Mouse (Mus musculus) intestine, postnatal 0 days (tissue): ENCODE measurements around the gene Prex1. TPM values are rescaled to one million over a fixed set of nuclear protein-coding genes. Genes with fewer than 3 reads are reported as not detected.

ENCODE experiments used
- ATAC-seq: fragments of 200-750 bp; cut with Nextera tagmentation; 2 replicates; pipeline ENCODE4 v1.8.0; 2017; ENCODE audit warnings: mild to moderate bottlenecking, moderate TSS enrichment, moderate library complexity
- H3K27ac ChIP-seq: fragments of 300-500 bp; sonication (generic); 2 replicates; pipeline ENCODE4 v1.5.1; 2014; ENCODE audit warnings: mild to moderate bottlenecking, low read depth, low read length, moderate library complexity
- H3K27me3 ChIP-seq: fragments of 300-500 bp; sonication (generic); replicated peaks from 2 replicates; pipeline ENCODE4 v1.6.1; 2014; ENCODE audit warnings: low read length, mixed read lengths; ENCODE audit not compliant: control insufficient read depth, insufficient read depth
- H3K36me3 ChIP-seq: fragments of 300-500 bp; sonication (generic); 2 replicates; pipeline ENCODE4 v1.6.1; 2014; ENCODE audit warnings: mild to moderate bottlenecking, moderate library complexity; ENCODE audit not compliant: control insufficient read depth, insufficient read depth
- H3K4me1 ChIP-seq: fragments of 300-500 bp; sonication (generic); replicated peaks from 2 replicates; pipeline ENCODE4 v1.6.1; 2014; ENCODE audit warnings: antibody characterized with exemption, low read length, mixed read lengths; ENCODE audit not compliant: control insufficient read depth, insufficient read depth
- H3K4me2 ChIP-seq: fragments of 300-500 bp; sonication (generic); replicated peaks from 2 replicates; pipeline ENCODE4 v1.6.1; 2014; ENCODE audit warnings: low read depth, mild to moderate bottlenecking, moderate library complexity
- H3K4me3 ChIP-seq: fragments of 300-500 bp; sonication (generic); 2 replicates; pipeline ENCODE4 v1.5.1; 2014; ENCODE audit warnings: low read depth, low read length
- H3K9ac ChIP-seq: fragments of 300-500 bp; sonication (generic); 2 replicates; pipeline ENCODE4 v1.6.1; 2014; ENCODE audit warnings: mild to moderate bottlenecking, low read depth, low read length
- H3K9me3 ChIP-seq: fragments of 300-500 bp; sonication (generic); 2 replicates; pipeline ENCODE4 v1.6.1; 2016; ENCODE audit warnings: mixed run types; ENCODE audit not compliant: control insufficient read depth
- CTCF ChIP-seq: sonication (generic); IDR thresholded peaks from 2 replicates; pipeline ENCODE4 v1.5.1; 2016; ENCODE audit warnings: low read depth, mild to moderate bottlenecking, control low read depth, antibody characterized with exemption, moderate library complexity
- WGBS: fragments of 180-500 bp; shearing (Covaris S2); extraction: QIAGEN DNeasy Blood & Tissue Kit; methylation state at CpG from one replicate; pipeline ENCODE4 v1.1.7; 2014; 5-methylcytosine and 5-hydroxymethylcytosine counted together
- polyA plus RNA-seq: library from polyadenylated mRNA; unstranded; fragments of >200 nt; fragmentation: Nextera tagmentation; extraction: Ambion mirVana; gene quantifications from 2 replicates; pipeline ENCODE4 v1.2.1, GENCODE M21; 2015

Gene Prex1
- polyA plus RNA-seq, 1 experiment from 2014 or later = 4.0 TPM

DNA sequence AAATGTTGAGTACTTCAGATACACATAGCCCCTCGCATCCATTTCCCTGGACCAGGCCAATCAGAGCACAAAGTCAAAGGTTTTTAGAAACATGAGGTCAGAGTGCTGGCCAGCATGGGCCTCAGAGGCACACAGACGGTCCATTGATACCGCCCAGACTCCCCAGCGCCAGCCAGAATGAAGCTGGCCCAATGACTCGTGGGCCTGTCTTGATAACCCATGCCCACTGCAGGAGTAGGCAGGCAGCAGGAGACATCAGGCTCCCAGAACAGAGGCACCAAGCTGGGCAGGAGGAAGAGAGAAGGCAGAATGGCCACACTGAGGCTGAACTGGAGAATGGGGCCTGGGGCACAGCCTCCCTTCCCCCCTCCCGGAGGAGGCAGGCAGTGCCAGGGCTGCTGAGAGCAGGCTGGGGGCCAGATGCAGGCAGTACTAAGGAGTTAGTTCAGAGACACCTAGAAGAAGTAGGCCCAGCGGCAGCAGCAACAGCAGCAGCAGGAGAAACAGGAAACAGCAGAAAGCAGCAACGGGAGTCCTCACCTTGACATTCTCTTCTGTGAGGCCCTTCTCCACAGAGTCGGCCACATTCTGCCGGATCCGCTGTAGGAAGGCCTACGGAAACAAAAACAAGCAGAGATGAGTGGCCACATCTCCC is 67.1 kb downstream of the Prex1 start:
- 75% methylated on average over 11 of the region's 12 CpGs for WGBS
- H3K36me3 ChIP-seq = no peaks in the 10 kb centered on the region
- H3K4me2 ChIP-seq = no peak overlapping the region
- no peak for ATAC-seq
- H3K4me3 ChIP-seq = no peak overlapping the region
- no peaks in the 10 kb centered on the region for H3K27me3 ChIP-seq
- no peaks in the 10 kb centered on the region for H3K4me1 ChIP-seq
- no peak overlapping the region for H3K9ac ChIP-seq
- TF ChIP-seq CTCF = no peak
- H3K9me3 ChIP-seq = no peaks in the 10 kb centered on the region
- no peak overlapping the region; the same call in 1 of the 2 replicates for H3K27ac ChIP-seq

DNA sequence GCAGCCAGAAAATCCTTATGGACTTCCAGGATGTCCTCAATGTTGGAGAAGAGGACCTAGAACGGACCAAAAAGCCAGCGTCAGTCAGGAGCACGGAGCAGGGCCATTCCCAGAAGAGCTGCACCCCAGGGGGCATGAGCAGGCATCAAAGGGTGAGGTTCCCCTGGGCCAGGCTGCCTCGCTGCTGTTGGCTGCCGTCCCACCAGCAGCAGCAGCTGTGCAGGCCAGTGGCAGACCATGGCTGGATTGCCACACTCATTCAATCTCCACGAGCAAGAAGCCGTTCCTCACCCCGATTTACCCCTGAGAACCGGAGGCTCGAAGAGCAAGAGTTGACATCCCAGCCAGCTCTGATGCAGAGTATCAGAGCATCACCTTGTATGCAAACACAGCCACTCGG is 68.8 kb downstream of the Prex1 start:
- Histone ChIP-seq H3K27me3 (no peaks in the 10 kb centered on the region), H3K9me3 (no peaks in the 10 kb centered on the region), H3K4me2 (no peak overlapping the region), H3K36me3 (no peaks in the 10 kb centered on the region), H3K27ac (no peak overlapping the region), H3K4me3 (no peak overlapping the region), H3K9ac (no peak overlapping the region), H3K4me1 (no peaks in the 10 kb centered on the region)
- TF ChIP-seq CTCF = no peak
- 77% methylated on average over 11 of the region's 11 CpGs for WGBS
- no peak for ATAC-seq

DNA sequence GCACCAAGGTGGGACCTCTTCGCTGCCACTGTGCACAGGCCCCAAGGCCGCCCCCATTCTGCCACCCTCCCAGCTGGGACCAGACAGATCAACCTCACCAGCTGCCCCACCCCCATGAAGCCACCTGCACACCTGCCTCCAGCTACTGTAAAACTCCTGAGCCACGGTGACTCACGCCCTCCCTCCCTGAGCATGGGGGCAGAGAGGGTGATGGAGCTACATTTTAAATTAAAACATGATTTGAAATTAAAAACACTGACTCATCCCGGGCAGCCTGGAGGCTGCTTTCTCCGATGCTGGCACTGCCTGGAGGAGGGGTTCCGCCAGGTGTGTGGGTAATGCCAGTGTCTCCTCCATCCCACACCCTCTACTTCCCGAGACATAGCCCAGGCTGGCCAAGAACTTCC is 71.0 kb downstream of the Prex1 start:
- Histone ChIP-seq H3K9me3 (no peaks in the 10 kb centered on the region), H3K4me3 (no peak overlapping the region)
- TF ChIP-seq CTCF = no peak

DNA sequence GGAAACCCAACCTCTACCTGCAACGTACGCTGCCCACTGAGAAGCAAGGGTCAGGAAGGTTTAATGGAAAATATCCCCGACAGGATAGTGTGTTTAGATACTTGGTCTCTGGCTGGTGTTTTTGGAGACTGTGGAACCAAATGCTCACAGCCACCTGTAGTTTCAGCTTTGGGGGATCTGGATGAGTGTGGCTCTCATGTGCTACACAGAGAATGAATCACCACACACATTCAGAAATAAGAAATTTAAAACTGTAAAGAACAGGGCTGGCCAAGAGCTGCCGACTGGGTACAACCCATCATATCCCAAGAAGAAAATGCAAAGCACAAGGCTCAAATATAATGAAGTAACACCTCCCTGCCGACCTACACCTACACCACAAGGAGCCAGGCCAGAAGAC is 73.9 kb downstream of the Prex1 start:
- no peak for ATAC-seq
- no peak overlapping the region for H3K4me3 ChIP-seq
- H3K36me3 ChIP-seq = no peaks in the 10 kb centered on the region
- no peaks in the 10 kb centered on the region for H3K4me1 ChIP-seq
- H3K27ac ChIP-seq = no peak overlapping the region
- H3K27me3 ChIP-seq = no peaks in the 10 kb centered on the region
- no peak overlapping the region for H3K9ac ChIP-seq
- TF ChIP-seq CTCF = no peak
- H3K4me2 ChIP-seq = no peak overlapping the region
- no peaks in the 10 kb centered on the region for H3K9me3 ChIP-seq
- 80% methylated on average over 5 of the region's 5 CpGs for WGBS

More for the DNA sequence above, 71.0 kb downstream of the Prex1 start:
- Histone ChIP-seq H3K9ac (no peak overlapping the region), H3K27ac (no peak overlapping the region), H3K36me3 (no peaks in the 10 kb centered on the region), H3K4me2 (no peak overlapping the region), H3K4me1 (no peaks in the 10 kb centered on the region), H3K27me3 (no peaks in the 10 kb centered on the region)
- ATAC-seq = no peak
- WGBS = 74% methylated on average over 8 of the region's 8 CpGs

DNA sequence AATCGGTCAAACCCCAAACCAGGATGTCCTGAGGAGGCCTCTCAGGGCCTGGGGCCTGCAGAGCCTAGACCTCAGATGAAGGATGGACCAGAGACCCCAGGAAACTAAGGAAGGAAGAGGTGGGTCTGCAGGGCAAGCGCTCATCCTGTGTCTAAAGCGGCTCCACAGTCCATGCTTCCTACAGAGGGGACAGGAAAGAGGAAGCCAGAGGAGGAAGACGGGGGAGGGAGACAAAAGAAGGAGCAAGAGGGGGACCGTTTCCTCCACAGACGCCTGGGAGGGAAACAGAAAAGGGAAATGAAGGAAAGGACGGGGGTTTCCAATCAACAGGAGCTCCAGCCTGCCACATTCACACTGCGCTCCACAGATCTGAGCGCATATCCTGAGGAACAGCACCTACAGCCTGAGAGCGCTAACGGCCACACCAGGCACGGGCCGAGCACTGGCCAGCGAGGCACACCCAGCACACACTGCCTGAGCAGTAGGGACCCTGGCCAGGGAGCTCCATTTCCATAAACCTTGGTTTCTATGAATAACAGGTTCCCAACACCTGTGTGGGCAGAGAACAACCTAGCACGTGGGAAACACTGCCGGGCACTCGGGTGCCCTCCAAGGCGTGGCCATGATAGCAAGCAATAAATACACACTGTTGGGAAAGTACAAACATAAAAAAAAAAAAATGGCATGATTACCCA is 74.5 kb downstream of the Prex1 start:
- Histone ChIP-seq H3K9me3 (no peaks in the 10 kb centered on the region), H3K4me1 (no peaks in the 10 kb centered on the region), H3K27ac (no peak overlapping the region), H3K4me3 (no peak overlapping the region), H3K4me2 (no peak overlapping the region), H3K9ac (no peak overlapping the region), H3K36me3 (no peaks in the 10 kb centered on the region), H3K27me3 (no peaks in the 10 kb centered on the region)
- peak; percentile 76 for ATAC-seq
- no peak for TF ChIP-seq CTCF
- 57% methylated on average over 18 of the region's 18 CpGs for WGBS

DNA sequence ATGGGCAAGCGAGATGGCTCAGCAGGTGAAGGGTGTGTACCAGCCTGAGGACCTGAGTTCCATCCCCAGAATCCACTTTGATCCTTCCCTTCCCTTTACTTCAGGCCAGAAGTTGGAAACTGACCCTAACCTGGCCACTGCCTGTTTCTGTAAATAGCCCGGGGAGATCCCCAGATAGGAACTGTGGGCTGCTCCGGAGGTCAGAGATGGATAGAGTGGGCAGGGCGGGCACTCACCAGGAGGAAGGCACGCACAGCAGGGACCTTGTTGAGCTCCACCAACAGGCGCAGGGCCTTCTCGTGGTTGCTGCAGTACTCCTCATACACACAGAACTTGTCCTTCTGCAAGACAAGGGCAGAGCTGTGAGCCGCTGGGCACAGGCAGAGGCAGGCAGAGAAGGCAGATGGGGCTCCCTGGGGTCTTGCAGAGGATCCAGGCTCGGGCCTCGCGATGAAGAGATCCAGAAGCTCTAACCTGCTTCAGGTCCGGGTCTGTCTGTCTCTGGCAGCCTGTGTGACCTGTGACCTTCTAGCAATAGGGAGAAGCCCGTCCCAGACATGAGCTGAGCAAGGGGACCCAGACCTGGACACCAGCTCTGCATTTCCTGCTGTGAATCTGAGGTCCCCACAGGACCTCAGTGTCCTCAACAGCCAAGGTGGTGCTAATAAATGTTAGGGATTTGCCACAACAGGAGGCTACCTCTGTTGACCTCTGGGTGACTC is 75.4 kb downstream of the Prex1 start:
- Histone ChIP-seq H3K9me3 (no peaks in the 10 kb centered on the region), H3K36me3 (no peaks in the 10 kb centered on the region), H3K4me3 (no peak overlapping the region), H3K4me1 (no peaks in the 10 kb centered on the region), H3K4me2 (no peak overlapping the region), H3K27ac (no peak overlapping the region), H3K9ac (no peak overlapping the region), H3K27me3 (no peaks in the 10 kb centered on the region)
- no peak for TF ChIP-seq CTCF
- WGBS = 75% methylated on average over 13 of the region's 13 CpGs
- no peak for ATAC-seq
